Mouse (Mus musculus): ENCODE data around the gene Lpar3. TPM values are rescaled to one million over a fixed set of nuclear protein-coding genes. Genes with fewer than 3 reads are reported as not detected.

Gene Lpar3
- total and polyA plus RNA-seq, 2 experiments from 2014 or later: 0.43 to 0.92 TPM

DNA sequence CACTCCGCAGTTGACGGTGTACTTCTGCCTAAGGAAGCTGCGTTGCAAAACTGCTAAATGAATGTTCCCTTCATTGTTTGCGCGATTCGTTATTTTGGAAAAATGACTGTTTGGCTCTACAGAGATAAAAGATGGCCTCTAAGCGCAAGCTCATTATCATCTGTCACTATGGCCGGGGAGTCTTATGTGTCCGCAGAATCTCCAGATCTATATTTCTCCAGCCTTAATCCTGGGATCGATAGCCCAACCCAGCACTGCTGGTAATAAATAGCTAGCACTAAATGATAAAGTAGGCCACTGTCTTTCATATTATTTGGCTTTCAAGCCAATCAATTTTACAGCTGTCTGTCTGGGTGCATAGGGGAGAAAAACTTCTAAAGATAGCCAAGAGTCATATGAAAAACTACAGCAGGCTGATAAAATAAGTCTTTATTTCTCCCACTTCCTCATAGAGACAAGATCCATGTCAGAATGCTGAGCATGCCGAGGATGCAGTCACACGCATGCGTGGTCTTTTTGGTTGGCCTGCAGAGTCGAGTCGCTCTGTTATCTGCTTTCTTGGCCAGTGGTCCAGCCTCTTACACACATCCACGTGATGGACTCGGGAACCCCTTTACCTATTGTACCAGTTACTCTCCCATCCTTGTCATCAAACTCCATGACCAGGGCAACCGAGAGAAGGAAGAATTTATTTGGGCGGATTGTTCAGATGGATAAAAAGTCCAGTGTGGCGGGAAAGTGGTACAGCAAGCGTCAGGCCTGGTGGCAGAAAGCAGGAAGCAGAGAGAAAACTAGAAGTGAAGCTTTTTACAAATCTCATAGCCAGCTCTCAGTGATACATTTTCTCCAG, 84.0 kb downstream of the Lpar3 start:
- Histone ChIP-seq H3K4me3 (ENCODE audit: low read depth, low read length) (no peak overlapping the region), H3K9ac (no peak overlapping the region), H3K9me3 (ENCODE audit: low read length) (no peaks in the 10 kb centered on the region), H3K4me2 (ENCODE audit: low read depth) (no peak overlapping the region), H3K36me3 (ENCODE audit: insufficient read depth) (no peaks in the 10 kb centered on the region), H3K27ac (ENCODE audit: low read depth, low read length) (no peak overlapping the region), H3K4me1 (ENCODE audit: insufficient read depth) (no peaks in the 10 kb centered on the region), H3K27me3 (ENCODE audit: insufficient read depth, low read length) (no peaks in the 10 kb centered on the region)
- 80% methylated on average over 21 of the region's 21 CpGs for WGBS
- ATAC-seq (no peak), DNase-seq (no peak)
- no peak for TF ChIP-seq CTCF (IDR thresholded peaks at IDR 0.05; ENCODE audit: low read depth)

DNA sequence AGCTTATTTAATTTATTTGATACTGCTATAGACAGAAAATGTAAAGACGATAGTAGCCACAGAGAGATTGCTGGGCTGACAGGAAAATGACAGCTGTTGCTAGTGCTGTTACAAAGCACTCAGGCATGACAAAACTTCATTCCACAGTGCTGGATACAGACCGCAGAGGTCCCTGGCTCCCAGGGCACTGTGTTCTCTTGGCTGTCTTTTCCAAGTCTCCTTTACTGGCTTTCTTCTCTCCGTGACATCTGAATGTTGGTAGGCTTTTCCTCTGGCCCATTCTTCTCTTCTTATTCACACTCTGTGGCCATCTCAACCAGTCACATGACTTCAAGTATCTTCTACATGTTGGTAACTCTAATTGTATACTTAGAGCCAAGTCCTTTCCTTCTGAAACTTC, 86.6 kb downstream of the Lpar3 start:
- no peaks in the 10 kb centered on the region for H3K27me3 ChIP-seq (ENCODE audit: insufficient read depth, low read length)
- no peak overlapping the region for H3K27ac ChIP-seq (ENCODE audit: low read depth, low read length)
- no peaks in the 10 kb centered on the region for H3K9me3 ChIP-seq (ENCODE audit: low read length)
- WGBS: 44% methylated on average over 3 of the region's 3 CpGs
- H3K36me3 ChIP-seq (ENCODE audit: insufficient read depth): no peaks in the 10 kb centered on the region
- H3K4me3 ChIP-seq (ENCODE audit: low read depth, low read length): no peak overlapping the region
- DNase-seq: no peak
- ATAC-seq: no peak
- no peak for TF ChIP-seq CTCF (IDR thresholded peaks at IDR 0.05; ENCODE audit: low read depth)
- H3K4me2 ChIP-seq (ENCODE audit: low read depth): no peak overlapping the region
- no peak overlapping the region for H3K9ac ChIP-seq
- H3K4me1 ChIP-seq (ENCODE audit: insufficient read depth): no peaks in the 10 kb centered on the region

- DNase-seq: no peak
Measured at GRCm38 (mm10) chr3:146307886-146308285, 87.1 kb downstream of the Lpar3 start.

DNA sequence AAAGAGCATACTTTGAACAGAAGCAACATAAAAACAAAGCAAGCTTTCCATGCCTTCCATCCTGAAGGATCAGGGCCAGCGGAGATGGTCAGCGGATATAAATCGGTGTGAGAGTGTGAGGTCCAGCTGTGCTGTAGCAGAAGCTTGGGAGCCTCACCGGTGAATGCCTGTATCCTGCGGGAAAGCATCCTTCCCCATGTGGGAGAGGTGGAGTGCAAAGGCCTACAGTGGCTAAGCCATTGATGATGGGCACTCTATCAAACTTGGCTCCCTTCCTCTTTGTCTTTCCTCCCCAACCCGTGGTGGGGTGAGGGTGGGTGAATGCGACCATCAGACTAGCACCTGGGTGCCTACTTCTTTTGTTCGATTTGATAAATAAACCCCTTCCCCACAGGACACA, 88.8 kb downstream of the Lpar3 start:
- Histone ChIP-seq H3K4me2 (ENCODE audit: low read depth) (no peak overlapping the region), H3K4me1 (ENCODE audit: insufficient read depth) (no peaks in the 10 kb centered on the region), H3K27ac (ENCODE audit: low read depth, low read length) (no peak overlapping the region), H3K27me3 (ENCODE audit: insufficient read depth, low read length) (no peaks in the 10 kb centered on the region), H3K9me3 (ENCODE audit: low read length) (no peaks in the 10 kb centered on the region), H3K4me3 (ENCODE audit: low read depth, low read length) (no peak overlapping the region), H3K36me3 (ENCODE audit: insufficient read depth) (no peaks in the 10 kb centered on the region), H3K9ac (no peak overlapping the region)
- 78% methylated on average over 8 of the region's 8 CpGs for whole genome bisulfite sequencing
- DNase-seq: no peak
- ATAC-seq: no peak
- TF ChIP-seq CTCF (IDR thresholded peaks at IDR 0.05; ENCODE audit: low read depth): no peak

More at GRCm38 (mm10) chr3:146307886-146308285, 87.1 kb downstream of the Lpar3 start:
- Histone ChIP-seq H3K9ac (no peak overlapping the region), H3K4me2 (ENCODE audit: low read depth) (no peak overlapping the region), H3K36me3 (ENCODE audit: insufficient read depth) (no peaks in the 10 kb centered on the region), H3K27ac (ENCODE audit: low read depth, low read length) (no peak overlapping the region), H3K27me3 (ENCODE audit: insufficient read depth, low read length) (no peaks in the 10 kb centered on the region), H3K4me1 (ENCODE audit: insufficient read depth) (no peaks in the 10 kb centered on the region), H3K9me3 (ENCODE audit: low read length) (no peaks in the 10 kb centered on the region), H3K4me3 (ENCODE audit: low read depth, low read length) (no peak overlapping the region)
- 69% methylated on average over 2 of the region's 2 CpGs for WGBS
- ATAC-seq: no peak
- TF ChIP-seq CTCF (IDR thresholded peaks at IDR 0.05; ENCODE audit: low read depth): no peak

DNA sequence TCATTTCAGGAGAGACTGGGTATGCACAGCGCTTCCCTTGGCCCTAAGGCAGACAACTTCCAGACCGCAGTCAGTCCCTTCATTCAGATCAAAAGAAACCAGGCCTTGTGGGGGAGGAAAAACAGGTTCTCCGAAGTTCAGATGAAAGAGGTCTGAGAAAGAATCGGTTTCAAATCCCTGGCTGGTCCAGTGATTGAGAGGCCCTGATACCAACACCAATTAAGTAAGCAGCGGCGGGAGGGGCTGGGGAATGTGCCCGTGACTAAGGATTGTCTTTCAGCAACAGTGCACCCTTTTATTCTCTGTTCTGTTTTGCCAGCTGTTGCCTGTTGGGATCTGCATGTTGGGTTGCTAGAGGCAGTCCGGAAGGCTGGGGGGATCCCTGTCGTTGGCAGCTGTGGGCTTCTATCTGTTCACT, 90.4 kb downstream of the Lpar3 start:
- Histone ChIP-seq H3K27me3 (ENCODE audit: insufficient read depth, low read length) (no peaks in the 10 kb centered on the region), H3K4me1 (ENCODE audit: insufficient read depth) (no peaks in the 10 kb centered on the region), H3K36me3 (ENCODE audit: insufficient read depth) (no peaks in the 10 kb centered on the region), H3K4me2 (ENCODE audit: low read depth) (no peak overlapping the region), H3K4me3 (ENCODE audit: low read depth, low read length) (no peak overlapping the region), H3K9me3 (ENCODE audit: low read length) (no peaks in the 10 kb centered on the region), H3K9ac (no peak overlapping the region), H3K27ac (ENCODE audit: low read depth, low read length) (no peak overlapping the region)
- TF ChIP-seq CTCF (IDR thresholded peaks at IDR 0.05; ENCODE audit: low read depth): no peak
- DNase-seq: no peak
- no peak for ATAC-seq
- WGBS: 12% methylated on average over 9 of the region's 9 CpGs

- Histone ChIP-seq H3K4me1 (ENCODE audit: insufficient read depth) (peaks cover 13% of the 10 kb centered on the region), H3K4me3 (ENCODE audit: low read depth, low read length) (no peak overlapping the region), H3K4me2 (ENCODE audit: low read depth) (no peak overlapping the region), H3K27ac (ENCODE audit: low read depth, low read length) (no peak overlapping the region), H3K9ac (no peak overlapping the region), H3K27me3 (ENCODE audit: insufficient read depth, low read length) (no peaks in the 10 kb centered on the region), H3K36me3 (ENCODE audit: insufficient read depth) (no peaks in the 10 kb centered on the region), H3K9me3 (ENCODE audit: low read length) (no peaks in the 10 kb centered on the region)
- 71% methylated on average over 8 of the region's 8 CpGs for WGBS
- no peak for TF ChIP-seq CTCF (IDR thresholded peaks at IDR 0.05; ENCODE audit: low read depth)
- DNase-seq (no peak), ATAC-seq (no peak)
Measured at GRCm38 (mm10) chr3:146315414-146315813, 94.7 kb downstream of the Lpar3 start.

- no peak for ATAC-seq
- Histone ChIP-seq H3K4me3 (ENCODE audit: low read depth, low read length) (no peak overlapping the region), H3K27me3 (ENCODE audit: insufficient read depth, low read length) (no peaks in the 10 kb centered on the region), H3K4me2 (ENCODE audit: low read depth) (no peak overlapping the region), H3K9me3 (ENCODE audit: low read length) (no peaks in the 10 kb centered on the region), H3K36me3 (ENCODE audit: insufficient read depth) (no peaks in the 10 kb centered on the region), H3K4me1 (ENCODE audit: insufficient read depth) (peaks cover 13% of the 10 kb centered on the region), H3K27ac (ENCODE audit: low read depth, low read length) (no peak overlapping the region), H3K9ac (no peak overlapping the region)
- DNase-seq: no peak
- no peak for TF ChIP-seq CTCF (IDR thresholded peaks at IDR 0.05; ENCODE audit: low read depth)
- WGBS: 81% methylated on average over 8 of the region's 8 CpGs
Measured at GRCm38 (mm10) chr3:146316293-146316692, 95.5 kb downstream of the Lpar3 start.

All from forebrain, postnatal 0 days (tissue).